Mouse (Mus musculus) midbrain, embryonic 12.5 days (tissue): Measurements from ENCODE around the gene Rab11b. TPM values are rescaled to one million over a fixed set of nuclear protein-coding genes. Genes with fewer than 3 reads are reported as not detected.
A peak's percentile ranks its signal among the peaks of the same experiment; 100 is the strongest.
"Not testable (repeated sequence)": the region's sequence is repeated elsewhere in the genome, so short reads cannot be mapped to it uniquely, and the experiment has no call there.

Experiments used
- ATAC-seq: fragments of 200-750 bp; cut with Nextera tagmentation; 2 replicates; pipeline ENCODE4 v1.8.0; 2017; ENCODE audit warnings: low read depth, moderate TSS enrichment, moderate library complexity; ENCODE audit not compliant: low FRiP score
- H3K27ac ChIP-seq: fragments of 300-500 bp; sonication (generic); replicated peaks from 2 replicates; pipeline ENCODE4 v1.5.1; 2016; ENCODE audit warnings: mild to moderate bottlenecking
- H3K27me3 ChIP-seq: fragments of 300-500 bp; sonication (generic); 2 replicates; pipeline ENCODE4 v1.6.1; 2016; ENCODE audit warnings: mild to moderate bottlenecking
- H3K36me3 ChIP-seq: fragments of 300-500 bp; sonication (generic); 2 replicates; pipeline ENCODE4 v1.6.1; 2016
- H3K4me1 ChIP-seq: fragments of 300-500 bp; sonication (generic); 2 replicates; pipeline ENCODE4 v1.6.1; 2016
- H3K4me2 ChIP-seq: fragments of 300-500 bp; sonication (generic); replicated peaks from 2 replicates; pipeline ENCODE4 v1.6.1; 2016; ENCODE audit warnings: mild to moderate bottlenecking, moderate library complexity
- H3K4me3 ChIP-seq: fragments of 300-500 bp; sonication (generic); 2 replicates; pipeline ENCODE4 v1.5.1; 2016; ENCODE audit warnings: mild to moderate bottlenecking
- H3K9ac ChIP-seq: fragments of 300-500 bp; sonication (generic); replicated peaks from 2 replicates; pipeline ENCODE4 v1.6.1; 2016; ENCODE audit warnings: mild to moderate bottlenecking, moderate library complexity
- H3K9me3 ChIP-seq: fragments of 300-500 bp; sonication (generic); 2 replicates; pipeline ENCODE4 v1.6.1; 2016; ENCODE audit warnings: mild to moderate bottlenecking
- WGBS: fragments of 180-500 bp; shearing (Covaris S2); methylation state at CpG from one replicate; pipeline ENCODE4 v1.1.7; 2016; 5-methylcytosine and 5-hydroxymethylcytosine counted together
- polyA plus RNA-seq: library from polyadenylated mRNA; unstranded; fragments of >200 nt; fragmentation: Nextera tagmentation; extraction: Ambion mirVana; gene quantifications from 2 replicates; pipeline ENCODE4 v1.2.1, GENCODE M21; 2016

Rab11b gene
- polyA plus RNA-seq, 1 experiment from 2014 or later: 447 TPM

DNA sequence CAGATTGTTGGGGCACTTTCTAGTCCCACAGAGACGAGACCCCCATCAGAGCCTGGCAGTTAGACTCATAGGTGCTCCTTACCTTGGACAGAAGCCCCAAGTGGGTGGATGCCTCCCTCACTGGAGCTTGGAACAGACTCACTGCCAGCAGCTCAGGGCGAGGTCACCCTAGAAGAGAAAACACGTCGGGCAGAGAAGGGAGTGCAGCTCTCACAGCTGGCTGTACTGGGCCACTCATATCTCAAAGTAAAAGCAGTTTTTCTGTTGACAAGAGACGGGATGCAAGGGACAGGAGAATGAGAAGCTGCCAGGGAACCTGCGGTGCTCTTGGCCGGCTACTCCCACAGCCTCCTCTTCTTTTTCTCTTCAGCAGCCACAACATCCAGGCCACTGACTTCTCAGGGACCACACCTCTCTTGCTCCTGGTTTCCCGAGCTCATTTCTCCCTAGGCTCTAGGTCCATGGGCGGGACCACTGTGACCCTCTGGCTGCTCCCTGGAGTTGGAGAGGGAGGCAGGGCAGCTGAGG is 27.7 kb downstream of the Rab11b start:
- WGBS: 75% methylated on average over 9 of the region's 9 CpGs
- H3K9me3 ChIP-seq, H3K9ac ChIP-seq, ATAC-seq, H3K4me1 ChIP-seq, H3K4me2 ChIP-seq, H3K27ac ChIP-seq, H3K36me3 ChIP-seq, H3K27me3 ChIP-seq, H3K4me3 ChIP-seq: not testable (repeated sequence)

DNA sequence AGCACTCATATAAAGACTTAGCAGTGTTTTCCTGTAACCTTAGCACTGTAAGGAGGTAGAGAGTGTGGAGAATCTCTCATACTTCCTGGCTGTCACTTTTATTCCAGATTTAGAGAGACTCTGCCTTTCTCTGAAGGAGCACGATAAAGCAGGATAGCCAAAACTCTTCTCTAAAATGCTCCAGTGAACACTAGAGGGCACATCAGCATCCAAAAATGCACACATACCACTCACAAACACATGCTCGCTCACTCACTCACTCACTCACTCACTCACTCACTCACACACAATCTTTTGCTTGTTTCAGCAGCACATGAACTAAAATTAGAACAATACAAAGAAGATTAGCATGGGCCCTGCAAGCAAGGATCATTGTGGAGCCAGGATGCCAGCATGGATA is 31.1 kb downstream of the Rab11b start:
- Histone ChIP-seq H3K27ac (no peak overlapping the region), H3K4me3 (no peak overlapping the region), H3K36me3 (no peaks in the 10 kb centered on the region), H3K9me3 (no peaks in the 10 kb centered on the region), H3K4me2 (no peak overlapping the region), H3K4me1 (no peaks in the 10 kb centered on the region), H3K27me3 (no peaks in the 10 kb centered on the region), H3K9ac (no peak overlapping the region)
- ATAC-seq: no peak
- WGBS: 76% methylated on average over 2 of the region's 2 CpGs

DNA sequence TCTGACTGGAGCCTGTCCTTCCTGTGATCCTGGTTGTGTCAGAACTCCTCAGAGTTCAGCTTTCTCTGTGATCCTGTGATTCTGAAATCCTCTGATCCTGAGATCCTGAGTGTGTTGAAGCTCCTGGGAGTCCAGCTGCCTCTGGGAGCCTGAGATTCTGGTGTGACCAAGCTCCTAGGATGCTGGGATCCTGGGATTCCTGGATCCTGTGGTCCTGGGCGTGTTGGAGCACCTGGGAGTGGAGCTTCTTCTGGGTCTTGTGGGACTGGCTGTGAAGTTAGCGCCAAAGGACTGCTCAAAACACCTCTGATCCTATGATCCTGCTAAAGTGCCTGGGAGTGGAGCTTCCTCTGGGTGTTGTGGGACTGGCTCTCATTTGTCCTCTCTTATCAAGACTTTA is 31.9 kb downstream of the Rab11b start:
- 78% methylated on average over 2 of the region's 2 CpGs for WGBS
- H3K4me1 ChIP-seq: no peaks in the 10 kb centered on the region

DNA sequence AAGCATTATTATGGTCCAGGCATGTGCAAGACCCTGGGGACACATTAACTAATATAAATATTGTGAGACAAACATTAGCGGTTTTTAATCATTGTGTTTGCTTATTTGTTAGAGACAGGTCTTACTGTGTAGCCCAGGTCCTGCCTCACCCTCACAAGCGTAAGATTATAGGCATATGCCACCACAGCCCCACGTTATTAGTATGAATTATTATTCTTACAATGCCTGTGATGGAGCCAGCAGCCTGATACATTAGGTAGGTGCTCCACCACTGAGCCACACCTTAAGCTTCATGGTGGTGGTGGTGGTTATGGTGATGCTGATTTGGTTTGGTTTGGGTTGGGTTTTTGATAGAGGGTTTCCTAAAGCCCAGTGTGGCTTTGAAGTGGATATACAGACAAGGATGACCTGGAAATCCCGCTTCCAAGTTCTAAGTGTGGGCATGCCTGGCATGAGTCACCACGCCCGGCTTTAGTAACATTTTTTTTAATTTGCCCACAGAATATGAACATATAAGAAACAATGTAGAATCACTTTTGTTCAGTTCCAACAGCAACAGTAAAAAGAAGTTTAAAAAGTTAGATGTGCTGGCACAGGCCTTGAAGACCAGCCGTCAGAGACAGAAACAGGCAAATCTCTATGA is 40.5 kb downstream of the Rab11b start:
- no peaks in the 10 kb centered on the region for H3K36me3 ChIP-seq
- ATAC-seq: no peak
- no peak overlapping the region for H3K27ac ChIP-seq

More for the DNA sequence above, 31.9 kb downstream of the Rab11b start:
- H3K9me3 ChIP-seq: no peaks in the 10 kb centered on the region
- H3K27me3 ChIP-seq: no peaks in the 10 kb centered on the region
- ATAC-seq: no peak
- H3K4me3 ChIP-seq: no peak overlapping the region
- H3K27ac ChIP-seq: no peak overlapping the region
- no peak overlapping the region for H3K9ac ChIP-seq
- no peak overlapping the region for H3K4me2 ChIP-seq
- H3K36me3 ChIP-seq: no peaks in the 10 kb centered on the region

DNA sequence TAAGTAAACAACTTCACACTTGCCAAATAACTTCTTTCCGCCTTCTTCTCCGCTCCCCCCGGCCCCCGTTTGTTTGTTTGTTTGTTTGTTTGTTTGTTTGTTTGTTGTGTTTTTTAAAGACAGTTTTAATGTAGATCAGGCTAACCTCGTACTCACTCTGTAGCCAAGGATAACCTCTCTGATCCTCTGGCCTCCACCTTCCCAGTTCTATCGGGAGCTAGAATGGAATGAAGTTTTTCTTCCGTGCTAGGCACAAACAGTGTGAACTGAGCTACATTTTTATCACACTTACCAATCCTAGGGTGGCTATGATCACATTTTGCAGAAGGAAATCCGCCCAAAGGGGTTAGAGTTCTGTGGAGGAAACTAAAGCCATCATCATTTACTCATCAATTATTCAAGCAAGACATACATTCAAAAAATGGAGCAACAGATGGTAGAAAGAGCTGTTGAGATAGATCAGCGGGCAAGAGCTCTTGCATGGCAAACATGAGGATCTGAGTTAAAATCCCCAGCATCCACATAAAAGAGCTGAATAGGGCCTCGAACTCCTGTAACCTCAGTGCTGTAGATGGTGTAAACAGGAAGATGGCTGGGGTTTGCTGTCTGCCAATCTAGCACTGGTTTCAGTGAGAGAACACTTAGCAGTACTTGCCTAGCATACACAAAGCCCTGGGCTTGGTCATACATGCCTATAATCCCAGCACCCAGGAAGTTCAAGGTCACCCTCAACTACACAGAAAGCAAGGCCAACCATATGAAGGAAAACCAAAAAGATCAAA is 41.2 kb downstream of the Rab11b start:
- Histone ChIP-seq H3K27ac (no peak overlapping the region), H3K4me2 (peak overlapping the region; percentile 68), H3K27me3 (no peaks in the 10 kb centered on the region), H3K4me1 (0 out of 2 replicates have a peak, but pooled peaks cover 4% of the 10 kb centered on the region), H3K9ac (no peak overlapping the region), H3K36me3 (no peaks in the 10 kb centered on the region), H3K4me3 (peak overlapping the region; percentile 90), H3K9me3 (no peaks in the 10 kb centered on the region)
- ATAC-seq: peak; percentile 27; the same call in 1 of the 2 replicates
- 50% methylated on average over 10 of the region's 10 CpGs for WGBS

More for the DNA sequence above, 40.5 kb downstream of the Rab11b start:
- Histone ChIP-seq H3K27me3 (no peaks in the 10 kb centered on the region), H3K9me3 (no peaks in the 10 kb centered on the region), H3K4me3 (no peak overlapping the region), H3K4me1 (0 out of 2 replicates have a peak, but pooled peaks cover 4% of the 10 kb centered on the region), H3K4me2 (no peak overlapping the region), H3K9ac (no peak overlapping the region)
- 94% methylated on average over 7 of the region's 7 CpGs for WGBS

DNA sequence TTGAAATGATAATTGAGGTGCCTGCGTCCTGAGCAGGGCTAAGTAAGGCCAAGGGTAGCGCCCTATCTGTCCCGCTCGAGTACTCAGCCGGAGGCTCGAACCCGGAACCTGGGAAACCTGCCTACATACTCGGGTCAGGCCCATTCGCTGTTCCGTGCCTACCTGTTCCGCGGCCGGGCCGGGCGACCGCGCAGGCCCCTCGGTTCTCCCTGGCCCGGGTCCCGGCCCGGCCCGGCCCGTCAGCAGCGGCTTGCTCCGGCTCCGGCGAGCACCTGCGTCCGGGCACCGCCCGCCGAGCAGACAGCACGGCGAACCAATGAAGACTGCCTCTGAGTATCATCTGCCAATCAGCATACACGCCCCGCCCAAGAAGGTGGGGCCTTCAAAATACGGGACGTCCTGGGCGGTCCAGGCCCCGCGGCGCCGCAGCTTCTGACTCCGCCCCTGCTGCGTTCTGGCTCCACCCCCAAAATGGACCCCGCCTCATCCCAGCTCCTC is 41.9 kb downstream of the Rab11b start, which contains the start of gene March2:
March2 (minus strand) TSS at position 287 of the 498 bp plus-strand sequence.
- H3K36me3 ChIP-seq: no peaks in the 10 kb centered on the region
- peak within 1 kb of the TSS; percentile 73 for H3K9ac ChIP-seq
- no peak within 1 kb of the TSS for H3K27ac ChIP-seq
- 0 out of 2 replicates have a peak, but pooled peaks cover 4% of the 10 kb centered on the region for H3K4me1 ChIP-seq
- H3K4me3 ChIP-seq: peak within 1 kb of the TSS; percentile 90
- under 1% methylated on average over 46 of the region's 46 CpGs for WGBS
- H3K27me3 ChIP-seq: no peaks in the 10 kb centered on the region
- no peaks in the 10 kb centered on the region for H3K9me3 ChIP-seq
- ATAC-seq: peak; percentile 100
- peak within 1 kb of the TSS; percentile 68 for H3K4me2 ChIP-seq

DNA sequence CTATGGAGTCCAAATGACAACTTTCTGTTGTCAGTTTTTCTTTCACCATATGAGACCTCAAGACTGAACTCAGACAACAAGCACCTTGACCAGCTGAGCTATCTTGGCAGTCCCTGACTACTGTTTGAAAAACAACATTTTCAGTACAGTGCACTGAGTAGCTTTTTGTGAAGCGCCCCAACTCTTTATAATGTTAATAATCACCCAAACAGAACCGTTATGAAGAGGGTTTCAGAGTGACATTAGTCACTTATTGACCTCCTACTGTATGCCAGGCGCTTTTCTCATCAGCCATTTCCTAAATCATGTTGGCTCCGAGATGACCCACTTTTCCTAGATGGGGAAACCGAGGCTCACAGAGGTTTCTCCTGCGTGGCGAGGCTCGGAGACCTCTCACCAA is 42.3 kb downstream of the Rab11b start:
- H3K27ac ChIP-seq: no peak overlapping the region
- 0 out of 2 replicates have a peak, but pooled peaks cover 4% of the 10 kb centered on the region for H3K4me1 ChIP-seq
- no peaks in the 10 kb centered on the region for H3K9me3 ChIP-seq
- no peaks in the 10 kb centered on the region for H3K36me3 ChIP-seq
- H3K27me3 ChIP-seq: no peaks in the 10 kb centered on the region
- peak overlapping the region; percentile 73 for H3K9ac ChIP-seq
- ATAC-seq: no peak
- H3K4me2 ChIP-seq: peak overlapping the region; percentile 68
- WGBS: 12% methylated on average over 8 of the region's 8 CpGs
- H3K4me3 ChIP-seq: peak overlapping the region; percentile 90

DNA sequence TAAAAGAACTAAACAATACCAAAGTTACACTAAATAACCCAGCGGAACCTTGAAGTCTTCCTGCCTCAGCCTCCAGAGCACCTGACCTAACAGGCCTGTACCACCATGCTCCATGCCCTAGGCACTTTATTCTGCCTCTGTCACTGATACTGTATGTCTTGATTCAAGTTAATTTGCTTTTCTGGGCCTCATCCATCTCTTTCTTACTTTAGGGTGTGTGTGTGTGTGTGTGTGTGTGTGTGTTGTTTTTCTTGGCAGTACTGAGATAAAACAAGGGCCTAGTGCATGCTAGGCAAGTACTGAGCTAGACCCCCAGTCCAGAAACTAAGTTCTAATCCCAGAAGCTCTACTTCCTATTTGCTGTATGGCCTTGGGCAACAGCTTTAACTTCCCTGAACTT is 43.1 kb downstream of the Rab11b start:
- 100% methylated on average over 1 of the region's 1 CpGs for WGBS
- no peaks in the 10 kb centered on the region for H3K27me3 ChIP-seq
- H3K27ac ChIP-seq: no peak overlapping the region
- H3K4me1 ChIP-seq: 0 out of 2 replicates have a peak, but pooled peaks cover 4% of the 10 kb centered on the region
- H3K36me3 ChIP-seq: no peaks in the 10 kb centered on the region
- no peaks in the 10 kb centered on the region for H3K9me3 ChIP-seq
- no peak overlapping the region for H3K9ac ChIP-seq
- no peak for ATAC-seq
- no peak overlapping the region for H3K4me3 ChIP-seq
- no peak overlapping the region for H3K4me2 ChIP-seq

DNA sequence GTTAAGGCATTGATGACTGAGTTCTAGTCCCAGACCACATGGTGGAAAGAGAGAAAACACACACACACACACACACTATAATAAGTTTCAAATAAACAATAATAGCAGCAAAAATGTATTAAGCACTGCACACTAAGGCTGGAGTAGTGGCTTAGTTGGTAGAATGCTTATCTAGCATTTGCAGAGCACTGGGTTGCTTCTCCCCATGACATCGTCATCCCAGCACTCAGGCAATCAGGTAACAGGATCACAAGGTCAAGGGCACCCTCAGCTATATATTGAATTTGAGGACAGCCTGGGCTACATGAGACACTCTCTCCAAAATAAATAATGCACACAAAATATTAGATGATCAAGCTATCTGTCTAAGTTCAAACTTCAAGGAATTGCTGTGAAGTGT is 45.6 kb downstream of the Rab11b start:
- Histone ChIP-seq H3K4me2 (no peak overlapping the region), H3K9ac (no peak overlapping the region), H3K27ac (no peak overlapping the region), H3K4me3 (no peak overlapping the region), H3K27me3 (no peaks in the 10 kb centered on the region), H3K36me3 (0 out of 2 replicates have a peak, but pooled peaks cover 7% of the 10 kb centered on the region), H3K9me3 (0 out of 2 replicates have a peak, but pooled peaks cover 3% of the 10 kb centered on the region), H3K4me1 (0 out of 2 replicates have a peak, but pooled peaks cover 4% of the 10 kb centered on the region)
- WGBS: 90% methylated on average over 1 of the region's 1 CpGs
- no peak for ATAC-seq

DNA sequence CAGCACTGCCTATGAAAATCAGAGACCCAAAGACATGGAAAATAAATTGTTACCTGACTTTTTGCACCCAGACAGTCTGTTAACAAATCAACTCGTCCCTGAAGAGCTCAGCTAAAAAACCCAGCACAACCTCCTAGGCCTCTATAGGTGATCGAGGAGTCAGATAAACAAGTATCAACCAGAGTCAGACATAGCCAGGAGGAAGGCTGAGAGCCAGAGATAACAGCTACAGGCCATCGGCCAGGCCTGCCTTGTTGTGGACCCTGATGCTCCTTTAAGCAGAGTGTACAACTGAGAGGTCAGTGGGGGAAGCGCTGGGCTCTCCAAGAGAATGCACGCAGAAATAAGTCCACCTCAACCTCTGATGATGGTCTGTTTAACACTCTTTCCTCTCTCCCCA is 47.1 kb downstream of the Rab11b start:
- Histone ChIP-seq H3K4me3 (no peak overlapping the region), H3K36me3 (peaks cover 21% of the 10 kb centered on the region), H3K9ac (no peak overlapping the region), H3K4me2 (no peak overlapping the region), H3K4me1 (0 out of 2 replicates have a peak, but pooled peaks cover 4% of the 10 kb centered on the region), H3K27ac (no peak overlapping the region), H3K9me3 (0 out of 2 replicates have a peak, but pooled peaks cover 3% of the 10 kb centered on the region), H3K27me3 (no peaks in the 10 kb centered on the region)
- ATAC-seq: no peak
- 89% methylated on average over 5 of the region's 5 CpGs for WGBS

DNA sequence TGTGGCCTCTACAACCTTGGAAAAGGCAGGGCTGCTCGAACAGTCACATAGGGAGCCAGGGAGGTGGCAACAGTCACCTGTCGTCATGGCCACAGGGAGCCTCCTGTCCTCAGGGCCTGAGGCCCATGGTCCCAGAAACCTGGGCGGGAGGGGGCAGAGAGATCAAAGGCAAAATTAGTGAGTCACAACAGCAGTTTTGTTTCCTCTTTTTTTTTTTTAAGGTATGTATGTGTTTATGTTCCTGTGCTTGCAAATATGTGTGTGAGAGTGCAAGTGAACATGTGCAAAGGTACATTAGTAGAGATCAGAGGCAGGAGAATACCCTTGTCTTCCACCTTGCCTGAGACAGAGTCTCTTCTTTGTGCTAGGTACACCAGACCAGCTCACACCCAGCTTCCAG is 50.5 kb downstream of the Rab11b start:
- no peaks in the 10 kb centered on the region for H3K4me1 ChIP-seq
- H3K4me2 ChIP-seq: no peak overlapping the region
- no peak overlapping the region for H3K9ac ChIP-seq
- H3K27ac ChIP-seq: no peak overlapping the region
- peaks cover 39% of the 10 kb centered on the region for H3K36me3 ChIP-seq
- ATAC-seq: no peak
- 80% methylated on average over 3 of the region's 3 CpGs for WGBS
- H3K4me3 ChIP-seq: no peak overlapping the region
- H3K9me3 ChIP-seq: 0 out of 2 replicates have a peak, but pooled peaks cover 3% of the 10 kb centered on the region
- H3K27me3 ChIP-seq: no peaks in the 10 kb centered on the region

DNA sequence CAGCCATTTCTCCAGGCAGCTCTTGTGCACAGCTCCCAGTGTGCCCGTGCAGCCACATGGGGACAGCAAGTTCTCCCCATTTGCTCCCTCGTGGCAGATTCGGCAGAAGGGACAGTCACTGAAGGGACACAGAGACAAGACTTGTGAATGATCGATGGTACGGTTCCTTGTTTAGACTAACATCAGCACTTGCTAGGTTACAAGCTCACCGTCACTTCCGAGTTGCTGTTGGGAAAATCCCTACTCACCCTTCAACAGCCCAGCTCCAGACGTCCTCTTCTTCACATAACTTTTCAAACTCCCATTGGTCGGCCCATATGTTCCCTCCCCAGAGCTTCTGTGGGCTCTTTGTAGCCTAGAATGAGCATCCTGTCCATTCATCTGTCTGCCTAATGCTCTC is 57.2 kb downstream of the Rab11b start:
- H3K27ac ChIP-seq: no peak overlapping the region
- no peaks in the 10 kb centered on the region for H3K4me1 ChIP-seq
- H3K27me3 ChIP-seq: no peaks in the 10 kb centered on the region
- no peaks in the 10 kb centered on the region for H3K9me3 ChIP-seq
- no peak overlapping the region for H3K9ac ChIP-seq
- peaks cover 35% of the 10 kb centered on the region for H3K36me3 ChIP-seq
- 91% methylated on average over 9 of the region's 9 CpGs for WGBS
- H3K4me2 ChIP-seq: no peak overlapping the region
- ATAC-seq: no peak
- no peak overlapping the region for H3K4me3 ChIP-seq
